Mouse (Mus musculus): ENCODE data around the gene Ccnt1.
"Not testable (repeated sequence)": the region's sequence is repeated elsewhere in the genome, so short reads cannot be mapped to it uniquely, and the experiment has no call there.

The Ccnt1 gene

GRCm38 (mm10) chr15:98595049-98595448, 24.3 kb upstream of the Ccnt1 start:
- no peak for DNase-seq

GRCm38 (mm10) chr15:98594193-98594592, 23.5 kb upstream of the Ccnt1 start:
- DNase-seq: no peak

DNA sequence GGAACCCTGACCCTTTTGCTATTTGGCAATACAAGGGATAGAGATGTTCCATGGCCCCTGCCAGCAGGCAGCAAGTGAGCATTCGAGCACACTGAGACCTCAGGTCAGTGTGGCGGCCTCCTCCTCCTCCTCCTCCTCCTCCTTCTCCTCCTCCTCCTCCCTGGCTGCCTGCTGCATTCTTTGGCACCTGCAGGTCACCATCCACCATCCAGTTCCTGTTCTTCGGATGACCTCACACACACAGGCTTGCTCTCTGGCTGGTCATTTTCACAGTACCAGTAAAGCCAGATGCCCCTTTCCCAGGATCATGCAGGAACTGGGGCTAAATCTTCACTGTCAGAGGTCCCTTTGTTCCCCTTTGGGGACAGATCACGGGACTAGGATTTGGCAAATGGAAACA, 20.7 kb upstream of the Ccnt1 start:
- DNase-seq: no peak

DNA sequence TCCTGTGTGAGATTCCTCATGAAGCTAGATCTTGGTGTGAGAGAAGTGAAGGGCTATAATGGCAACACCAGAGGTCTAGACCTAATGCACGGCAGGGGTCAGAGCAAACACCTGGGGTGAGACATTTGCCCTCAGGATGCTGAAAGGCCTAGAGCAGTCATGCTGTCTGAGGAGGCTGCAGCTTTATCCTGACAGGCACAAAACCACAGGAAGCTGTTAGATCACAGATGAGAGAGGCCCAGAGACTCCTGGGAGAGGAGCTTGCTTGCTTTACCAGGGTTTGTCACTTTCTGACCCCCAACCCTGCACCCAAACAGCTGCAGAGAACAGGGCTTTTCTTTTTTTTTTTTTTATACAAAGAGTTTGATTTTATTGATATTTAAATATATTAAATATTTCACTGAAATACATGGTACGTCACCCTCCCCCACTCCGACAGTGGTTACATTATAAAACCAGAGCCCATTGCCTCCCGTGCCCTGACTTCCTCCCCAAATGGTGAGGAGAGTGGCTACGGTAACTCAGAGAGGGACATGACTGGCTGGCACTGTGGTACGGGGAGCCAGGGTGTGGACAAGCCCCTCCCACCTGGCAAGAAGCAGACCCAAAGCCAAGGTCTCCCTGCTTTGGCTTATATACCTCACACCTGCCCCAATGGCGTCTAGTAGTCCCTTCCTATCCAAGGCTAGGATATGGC, 19.1 kb upstream of the Ccnt1 start:
- DNase-seq: no peak

- no peak for DNase-seq
Observed at GRCm38 (mm10) chr15:98587751-98588150, 17.0 kb upstream of the Ccnt1 start.

DNA sequence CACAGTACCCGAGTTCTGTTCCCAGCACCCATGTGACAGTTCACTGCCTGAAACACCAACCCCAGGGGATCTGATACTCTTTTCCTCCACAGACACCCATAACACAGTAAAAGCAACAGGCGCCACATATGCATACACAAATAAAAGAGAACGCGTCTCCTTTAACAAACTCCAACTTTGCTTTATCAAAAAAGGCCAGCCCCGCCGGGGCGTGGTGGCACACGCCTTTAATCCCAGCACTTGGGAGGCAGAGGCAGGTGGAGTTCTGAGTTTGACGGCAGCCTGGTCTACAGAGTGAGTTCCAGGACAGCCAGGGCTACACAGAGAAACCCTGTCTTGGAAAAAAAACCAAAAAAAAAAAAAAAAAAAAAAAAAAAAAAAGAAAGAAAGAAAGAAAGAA, 15.4 kb upstream of the Ccnt1 start:
- DNase-seq: not testable (repeated sequence)

- DNase-seq: no peak
Observed at GRCm38 (mm10) chr15:98585421-98585820, 14.7 kb upstream of the Ccnt1 start.

DNA sequence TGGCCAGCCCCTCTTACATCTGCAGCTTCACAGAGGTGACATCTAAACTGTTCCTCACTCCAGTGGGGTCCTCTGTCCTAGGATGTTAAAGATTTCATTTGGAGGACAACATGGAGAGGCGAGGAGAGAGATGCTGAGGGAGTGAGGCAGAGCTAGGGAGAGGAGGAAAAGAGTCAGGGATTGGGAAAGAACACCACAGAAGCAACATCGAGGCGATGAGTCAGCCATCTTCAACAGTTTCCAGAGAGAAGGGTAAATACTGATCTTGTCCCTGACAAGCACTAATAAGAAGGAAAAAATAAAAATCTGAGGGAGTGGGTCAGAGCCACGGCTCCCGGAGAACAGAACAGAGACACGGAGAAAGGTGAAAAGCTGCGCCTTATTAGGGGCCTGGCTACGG, 12.3 kb upstream of the Ccnt1 start:
- DNase-seq: no peak

- DNase-seq: peak; percentile 43 to 49
Observed at GRCm38 (mm10) chr15:98582410-98582809, 11.7 kb upstream of the Ccnt1 start.

GRCm38 (mm10) chr15:98579795-98580464, 9.2 kb upstream of the Ccnt1 start:
- peak; percentile 90 to 91 for DNase-seq

DNA sequence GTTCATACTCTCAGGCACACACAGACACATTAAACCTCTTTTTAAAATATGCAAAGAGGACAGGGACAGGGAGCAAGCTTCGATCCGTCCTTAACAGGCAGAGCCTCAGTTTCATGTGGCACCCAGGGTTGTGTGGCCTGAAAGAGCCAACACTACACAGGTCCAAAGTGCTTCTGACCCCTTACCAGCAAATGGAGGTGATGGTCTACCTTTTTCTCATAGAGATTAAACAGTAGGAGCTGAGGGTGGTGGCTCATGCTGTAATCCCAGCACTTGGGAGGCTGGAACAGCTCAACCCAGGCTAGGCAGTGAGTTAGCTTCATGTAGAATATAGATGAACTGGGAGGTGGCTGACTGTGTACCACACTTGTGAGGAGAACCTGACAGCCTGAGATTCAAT, 8.6 kb upstream of the Ccnt1 start:
- no peak for DNase-seq

- no peak for DNase-seq
Observed at GRCm38 (mm10) chr15:98573293-98573692, 2.6 kb upstream of the Ccnt1 start.

DNA sequence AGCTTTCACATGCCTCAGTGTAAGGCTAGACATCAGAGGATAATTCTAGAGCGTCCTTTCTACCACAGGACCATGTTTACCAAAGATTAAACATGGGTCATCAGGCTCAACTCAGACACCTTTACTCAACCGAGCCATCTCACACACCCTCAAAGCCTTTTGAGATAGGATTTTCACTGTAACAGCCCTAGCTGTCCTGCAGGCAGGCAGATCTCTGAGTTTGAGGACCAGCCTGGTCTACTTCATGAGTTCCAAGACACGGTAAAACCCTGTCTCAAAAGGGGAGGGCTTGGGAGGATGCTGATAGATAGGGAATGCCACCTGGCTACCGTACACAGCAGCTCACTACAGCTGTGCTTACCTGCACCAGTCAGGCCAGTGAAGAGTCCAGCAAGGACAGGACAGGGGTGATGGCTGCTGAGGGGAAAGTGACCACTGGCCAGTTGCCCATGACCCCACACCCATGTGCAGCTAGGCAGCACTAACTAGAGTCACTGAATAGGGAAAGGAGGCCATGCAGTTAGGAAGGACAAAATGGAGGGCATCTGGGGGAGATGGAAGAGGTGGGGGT, 843 bp downstream of the Ccnt1 start:
- DNase-seq: peak; percentile 22 to 25

DNA sequence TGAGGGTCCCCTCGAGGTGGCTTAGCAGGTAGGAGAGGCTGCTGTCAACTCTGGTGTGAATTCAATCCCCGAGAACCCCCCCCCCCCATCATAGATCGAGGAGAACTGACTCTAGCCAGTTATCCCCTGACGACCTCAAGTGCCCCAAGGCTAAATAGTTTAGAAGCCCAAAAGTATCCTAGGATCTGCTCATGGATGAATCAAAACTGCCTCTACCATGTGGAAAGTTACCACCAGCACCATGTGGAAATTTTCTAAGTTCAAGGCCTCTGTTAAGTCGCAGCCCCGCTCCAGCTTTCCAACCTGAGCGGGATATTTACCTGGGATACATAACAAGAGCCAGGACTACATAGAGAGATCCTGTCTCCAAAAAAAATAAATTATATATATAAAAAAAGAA, 1.5 kb downstream of the Ccnt1 start:
- DNase-seq: no peak

DNA sequence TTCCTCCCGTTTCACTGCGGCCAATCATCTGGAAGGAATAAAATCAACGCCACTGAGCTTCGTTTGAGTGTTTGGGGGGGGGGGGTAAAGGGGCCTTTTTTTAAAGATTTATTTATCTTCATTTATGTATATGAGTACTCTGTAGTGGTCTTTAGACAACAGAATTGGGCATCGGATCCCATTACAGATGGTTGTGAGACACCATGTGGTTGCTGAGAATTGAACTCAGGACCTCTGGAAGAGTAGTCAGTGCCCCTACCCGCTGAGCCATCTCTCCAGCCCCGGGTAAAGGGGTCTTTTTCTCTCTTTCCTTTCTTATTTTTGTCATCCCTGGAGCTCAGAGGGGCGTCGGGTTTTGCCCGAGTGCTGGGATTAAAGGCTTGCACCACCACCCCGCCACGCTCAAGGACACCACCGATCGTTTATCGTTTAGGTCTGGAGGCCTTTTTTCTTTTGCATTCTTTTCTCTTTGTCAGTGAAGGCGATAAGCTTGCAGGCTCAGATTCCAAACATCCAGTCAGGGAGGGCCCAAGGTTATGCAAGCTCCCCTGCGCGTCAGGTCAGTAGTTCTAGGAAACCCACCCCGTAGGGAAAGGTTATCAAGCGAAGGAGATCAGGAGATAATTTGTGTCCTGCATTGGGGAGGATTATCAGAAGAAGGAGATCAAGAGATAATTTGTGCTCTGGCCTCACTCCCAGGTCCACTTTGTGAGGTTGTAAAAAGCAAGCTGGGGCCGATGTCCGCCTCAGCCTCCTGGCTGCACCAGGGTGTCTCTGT, 2.3 kb downstream of the Ccnt1 start:
- peak; percentile 36 to 50 for DNase-seq

DNA sequence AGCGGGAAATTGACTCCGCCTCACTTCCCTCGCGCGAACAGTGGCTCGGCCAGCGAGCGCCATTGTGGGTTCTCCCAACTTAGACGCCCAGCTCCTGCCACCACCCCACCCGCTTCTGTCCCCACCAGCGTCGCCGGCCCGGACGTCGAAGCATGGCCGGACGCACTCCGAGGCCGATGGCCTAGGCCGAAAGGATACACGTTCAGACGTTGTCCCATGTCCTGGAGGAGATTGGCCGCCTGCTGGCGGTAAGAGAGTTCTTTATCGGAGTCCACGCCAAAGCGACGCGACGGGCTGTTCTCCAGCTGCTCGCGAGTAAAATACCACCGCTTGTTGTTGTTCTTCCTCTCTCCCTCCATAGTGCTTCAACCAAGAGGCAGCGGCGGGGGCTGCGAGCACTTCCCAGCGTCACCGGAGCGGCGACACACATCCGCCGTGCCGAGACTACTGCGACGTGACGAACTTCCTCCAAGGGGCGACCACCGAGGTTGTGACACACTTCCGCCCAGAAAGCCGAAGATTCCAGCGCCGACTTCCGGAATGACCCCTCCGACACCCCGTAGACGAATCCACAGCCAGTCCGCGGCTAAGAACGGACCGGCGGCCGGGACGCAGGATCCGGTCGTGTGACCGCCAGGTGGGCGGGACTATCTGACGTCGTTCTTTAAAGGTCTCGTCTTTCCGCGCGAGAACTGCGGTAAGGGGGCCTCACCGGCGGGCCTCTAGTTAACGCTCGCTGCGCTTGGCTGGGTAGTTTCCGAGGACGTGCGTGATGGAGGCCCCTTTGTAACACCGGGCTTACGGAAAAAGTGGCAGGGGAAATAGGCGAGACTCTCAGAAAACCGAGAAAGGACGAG, 3.2 kb downstream of the Ccnt1 start:
- peak; percentile 99 to 100 for DNase-seq

DNA sequence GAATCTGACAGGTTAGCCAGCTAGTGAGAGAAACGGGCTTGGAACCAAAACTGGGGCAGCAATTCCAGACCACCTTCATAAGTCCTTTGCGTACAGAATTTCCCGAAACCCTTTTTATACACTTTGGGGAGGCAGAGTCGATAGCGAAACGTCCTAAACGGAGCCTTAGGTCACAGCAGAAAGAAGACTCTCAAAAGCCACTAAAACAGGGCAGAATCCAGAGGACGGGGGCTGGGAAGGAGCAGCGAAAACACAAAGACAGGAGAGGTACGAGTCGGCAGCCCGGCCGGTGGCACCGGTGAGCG, 3.8 kb downstream of the Ccnt1 start:
- DNase-seq: no peak

GRCm38 (mm10) chr15:98557186-98557585, 13.5 kb downstream of the Ccnt1 start:
- DNase-seq: no peak

- DNase-seq: peak; percentile 30 to 39
Observed at GRCm38 (mm10) chr15:98555881-98556280, 14.8 kb downstream of the Ccnt1 start.

GRCm38 (mm10) chr15:98552758-98553157, 18.0 kb downstream of the Ccnt1 start:
- no peak for DNase-seq

GRCm38 (mm10) chr15:98546843-98547242, 23.9 kb downstream of the Ccnt1 start:
- DNase-seq: no peak

- no peak for DNase-seq
Observed at GRCm38 (mm10) chr15:98545151-98545550, 25.6 kb downstream of the Ccnt1 start.

- DNase-seq: no peak
Observed at GRCm38 (mm10) chr15:98543341-98543740, 27.4 kb downstream of the Ccnt1 start.

All from cerebellum, postnatal 10 days (tissue).